Comparison of ENCODE assay signal across 11 mouse cellular contexts in the genomic region with DNA sequence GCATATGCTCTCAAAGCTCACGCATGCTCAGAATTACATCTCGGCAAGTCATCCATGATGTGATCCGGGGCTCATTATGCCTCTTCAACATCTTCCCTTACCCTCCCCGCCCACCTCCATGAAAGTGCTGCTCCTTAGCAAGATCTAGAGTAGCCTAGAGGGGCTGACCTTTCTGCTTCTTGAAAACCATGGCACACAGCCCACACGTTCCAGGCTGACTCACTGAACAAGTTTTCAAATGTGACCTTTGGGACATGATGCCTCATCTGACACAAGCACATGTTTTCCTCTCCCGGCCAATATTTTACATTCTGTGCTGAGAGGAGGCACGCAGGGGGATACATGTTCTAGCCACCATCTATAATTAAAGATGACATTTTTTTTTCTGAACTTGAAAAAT.
A peak's percentile ranks its signal among the peaks of the same experiment; 100 is the strongest.
DNase-seq lines count a peak whose midpoint lies in the region.
"Had no signal": no experiment of that assay in that cellular context is flagged by ENCODE, and none has a peak within 500 bp of the region (broad histone marks: within the 10 kb centered on the region; RNA-seq: fewer than 3 reads in every experiment).

No protein-coding gene starts in this region.

- peak; percentile 1 for DNase-seq in kidney, adult 9 months
- DNase-seq in kidney, adult 11 months: no peak
- peak; percentile 76 for DNase-seq in adrenal gland, postnatal 25 days
- DNase-seq in gastrocnemius, postnatal 36 days: peak; percentile 24 to 28
- DNase-seq in skeletal muscle tissue, adult 2 months (ENCODE audit: low read depth, low spot score): peak; percentile 38
- no peak for DNase-seq in layer of hippocampus, adult 9-10 months (ENCODE audit: low spot score)
- no peak for DNase-seq in layer of hippocampus, postnatal 10 days (ENCODE audit: low spot score in 2 of 2)
- no peak for DNase-seq in cerebellum, adult 8-10 months
- DNase-seq: cerebellum, adult 2 months; lung, adult 2 months; thymus, postnatal 25 days had no signal

- intact Hi-C loops in gastrocnemius, postnatal 36 days (cut with DNase I): no loop called here

Comparison
In these comparisons a context has a peak if more than half of its experiments do, and no peak if none do; other contexts are left out.
1. DNase-seq: peak in kidney, adult 9 months (single experiment), adrenal gland, postnatal 25 days (single experiment), gastrocnemius, postnatal 36 days (2 of 2) and skeletal muscle tissue, adult 2 months (single experiment); none in kidney, adult 11 months (single experiment), layer of hippocampus, adult 9-10 months (single experiment), layer of hippocampus, postnatal 10 days (0 of 2) and cerebellum, adult 8-10 months (single experiment).